Mouse (Mus musculus): ENCODE results near the gene Etfrf1. TPM values are rescaled to one million over a fixed set of nuclear protein-coding genes. Genes with fewer than 3 reads are reported as not detected.
A peak's percentile ranks its signal among the peaks of the same experiment; 100 is the strongest.

Gene Etfrf1
- polyA plus RNA-seq, 1 experiment from 2014 or later: 16.2 TPM

- Histone ChIP-seq H3K36me3 (no peaks in the 10 kb centered on the region), H3K4me2 (no peak overlapping the region), H3K9me3 (replicated peaks) (no peaks in the 10 kb centered on the region), H3K27me3 (no peaks in the 10 kb centered on the region), H3K4me3 (replicated peaks) (no peak overlapping the region), H3K9ac (no peak overlapping the region), H3K27ac (no peak overlapping the region), H3K4me1 (replicated peaks) (no peaks in the 10 kb centered on the region)
- WGBS (ENCODE audit: insufficient replicate concordance): 81% methylated on average over 8 of the region's 8 CpGs
- no peak for DNase-seq
- ATAC-seq (ENCODE audit: low read depth): no peak
These were observed 12.8 kb upstream of the Etfrf1 start for GRCm38 (mm10) chr6:145197949-145198686.

- H3K27ac ChIP-seq: no peak overlapping the region
- H3K27me3 ChIP-seq: no peaks in the 10 kb centered on the region
- DNase-seq: no peak
- no peak for ATAC-seq (ENCODE audit: low read depth)
- H3K4me1 ChIP-seq (replicated peaks): no peaks in the 10 kb centered on the region
- no peak overlapping the region for H3K4me3 ChIP-seq (replicated peaks)
- H3K36me3 ChIP-seq: no peaks in the 10 kb centered on the region
- H3K9ac ChIP-seq: no peak overlapping the region
- no peaks in the 10 kb centered on the region for H3K9me3 ChIP-seq (replicated peaks)
- no peak overlapping the region for H3K4me2 ChIP-seq
- WGBS (ENCODE audit: insufficient replicate concordance): 77% methylated on average over 13 of the region's 13 CpGs
These were observed 8.4 kb upstream of the Etfrf1 start for GRCm38 (mm10) chr6:145202432-145203125.

- H3K4me1 ChIP-seq (replicated peaks): no peaks in the 10 kb centered on the region
- DNase-seq (no peak), ATAC-seq (ENCODE audit: low read depth) (no peak)
- no peak overlapping the region for H3K4me3 ChIP-seq (replicated peaks)
- H3K27ac ChIP-seq: no peak overlapping the region
- WGBS (ENCODE audit: insufficient replicate concordance): 73% methylated on average over 6 of the region's 6 CpGs
- H3K27me3 ChIP-seq: no peaks in the 10 kb centered on the region
- H3K9ac ChIP-seq: no peak overlapping the region
- no peaks in the 10 kb centered on the region for H3K36me3 ChIP-seq
- no peak overlapping the region for H3K4me2 ChIP-seq
- H3K9me3 ChIP-seq (replicated peaks): no peaks in the 10 kb centered on the region
These were observed 6.5 kb upstream of the Etfrf1 start for GRCm38 (mm10) chr6:145204440-145204839.

DNA sequence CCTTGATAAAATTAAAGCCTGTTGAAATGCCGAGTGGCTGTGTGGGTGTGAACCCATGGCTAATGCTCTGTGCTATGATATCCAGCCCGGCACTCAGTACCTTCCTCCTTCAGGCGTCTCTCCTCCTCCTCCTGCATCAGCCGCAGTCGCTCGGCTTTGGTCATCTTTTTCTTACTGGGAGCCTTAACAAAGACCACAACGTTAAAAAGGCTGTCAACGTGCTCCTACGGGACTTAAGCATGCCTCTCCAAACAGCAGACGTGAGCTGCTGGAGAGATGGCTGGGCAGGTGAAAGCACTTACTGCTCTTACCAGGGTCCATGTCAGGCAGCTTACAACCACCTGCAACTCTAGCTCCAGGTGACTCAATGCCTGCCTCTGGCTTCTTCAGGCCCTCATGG lies 5.8 kb upstream of the Etfrf1 start:
- ATAC-seq (ENCODE audit: low read depth) (no peak), DNase-seq (no peak)
- WGBS (ENCODE audit: insufficient replicate concordance): 69% methylated on average over 10 of the region's 10 CpGs
- Histone ChIP-seq H3K4me2 (no peak overlapping the region), H3K4me1 (replicated peaks) (peaks cover 2% of the 10 kb centered on the region), H3K4me3 (replicated peaks) (no peak overlapping the region), H3K9ac (no peak overlapping the region), H3K27me3 (no peaks in the 10 kb centered on the region), H3K36me3 (no peaks in the 10 kb centered on the region), H3K9me3 (replicated peaks) (no peaks in the 10 kb centered on the region), H3K27ac (no peak overlapping the region)

DNA sequence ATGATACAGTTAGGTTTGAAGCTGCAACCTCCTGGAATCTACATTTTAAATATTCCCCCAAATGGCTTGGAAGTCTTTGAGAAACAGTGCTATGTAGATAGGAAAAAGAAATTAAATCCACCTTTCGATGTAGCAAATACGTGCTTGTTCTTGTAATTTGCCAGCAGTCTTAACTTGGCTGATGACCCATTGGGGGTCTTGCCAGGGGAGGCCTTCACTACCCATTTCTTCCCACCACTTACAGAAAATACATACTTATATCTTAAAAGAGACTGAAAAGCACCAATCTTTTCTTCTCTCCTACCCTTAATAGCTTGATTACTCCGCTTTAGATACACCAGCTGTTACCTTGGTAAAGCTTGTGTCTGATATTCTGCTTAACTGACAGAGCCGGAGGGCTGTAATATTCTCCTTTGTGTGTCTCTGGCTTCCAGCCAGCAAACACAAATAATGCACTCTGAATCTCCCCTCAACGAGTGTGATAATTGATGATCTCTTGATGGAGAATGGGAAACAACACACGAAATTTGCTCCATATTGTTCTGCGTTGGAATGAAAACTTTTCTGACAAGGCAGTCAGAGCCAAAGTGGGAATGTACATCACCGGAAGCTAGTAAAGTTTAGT lies 766 bp upstream of the Etfrf1 start:
- Histone ChIP-seq H3K9ac (0 out of 2 replicates have a peak overlapping the region, but pooled peaks have one; percentile 42), H3K36me3 (no peaks in the 10 kb centered on the region), H3K4me2 (peak overlapping the region; percentile 91), H3K27ac (peak overlapping the region; percentile 40; the same call in 1 of the 2 replicates), H3K4me3 (replicated peaks) (peak overlapping the region; percentile 85), H3K27me3 (no peaks in the 10 kb centered on the region), H3K4me1 (replicated peaks) (peaks cover 26% of the 10 kb centered on the region), H3K9me3 (replicated peaks) (no peaks in the 10 kb centered on the region)
- DNase-seq (no peak), ATAC-seq (ENCODE audit: low read depth) (no peak)
- WGBS (ENCODE audit: insufficient replicate concordance): 38% methylated on average over 8 of the region's 8 CpGs

DNA sequence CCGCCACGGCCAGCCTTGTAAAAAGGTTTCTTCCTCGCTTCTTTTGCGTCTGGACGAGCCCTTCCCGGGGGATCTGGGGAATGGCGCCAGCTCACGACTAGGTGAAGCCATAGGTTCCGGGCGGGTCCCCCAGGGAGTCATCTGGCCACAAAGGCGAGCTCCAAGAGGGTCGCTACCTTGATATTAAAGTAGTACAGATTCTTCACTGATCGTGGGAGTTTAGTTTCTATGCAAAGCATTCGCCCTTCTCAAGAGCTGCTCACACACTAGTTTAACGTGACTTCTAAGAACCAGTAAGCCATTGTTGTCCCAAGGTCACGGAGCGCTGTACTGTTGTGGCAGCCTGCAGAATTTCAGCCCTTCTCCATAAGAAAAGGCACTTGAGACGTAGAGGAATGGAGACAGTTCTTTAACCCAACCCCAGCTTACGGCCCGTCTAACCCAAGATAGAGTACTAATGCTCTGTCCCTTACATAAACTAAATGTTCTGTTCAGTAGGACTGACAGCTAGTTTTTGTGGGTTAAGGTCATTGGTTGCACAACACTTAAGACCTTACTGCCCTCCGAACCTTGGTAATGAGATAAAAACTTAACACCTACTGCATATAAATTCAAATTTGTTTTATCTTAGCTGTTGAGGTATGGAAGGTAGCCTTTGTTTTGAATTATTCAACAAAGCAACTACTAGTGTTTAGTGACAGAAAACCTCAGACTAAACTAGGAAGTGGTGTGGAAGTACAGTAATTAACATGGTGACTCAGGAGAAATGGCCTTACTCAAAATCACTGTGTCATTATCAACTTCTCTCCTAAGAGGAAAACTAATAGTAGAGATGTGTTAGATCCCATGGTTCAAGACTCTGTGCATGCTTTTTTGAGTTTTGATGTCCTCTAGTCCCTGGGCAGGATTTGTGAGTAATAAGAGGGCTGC lies 707 bp downstream of the Etfrf1 start:
- Histone ChIP-seq H3K27ac (peak overlapping the region; percentile 88), H3K9me3 (replicated peaks) (no peaks in the 10 kb centered on the region), H3K36me3 (no peaks in the 10 kb centered on the region), H3K4me3 (replicated peaks) (peak overlapping the region; percentile 85), H3K4me2 (peak overlapping the region; percentile 91), H3K9ac (peak overlapping the region; percentile 93), H3K4me1 (replicated peaks) (peaks cover 26% of the 10 kb centered on the region), H3K27me3 (no peaks in the 10 kb centered on the region)
- peak; percentile 14 for DNase-seq
- no peak for ATAC-seq (ENCODE audit: low read depth)
- WGBS (ENCODE audit: insufficient replicate concordance): 1% methylated on average over 21 of the region's 21 CpGs

GRCm38 (mm10) chr6:145213916-145214315 lies 3.0 kb downstream of the Etfrf1 start:
- Histone ChIP-seq H3K4me1 (replicated peaks) (peaks cover 26% of the 10 kb centered on the region), H3K4me2 (no peak overlapping the region), H3K27ac (no peak overlapping the region), H3K4me3 (replicated peaks) (no peak overlapping the region), H3K36me3 (peaks cover 8% of the 10 kb centered on the region), H3K27me3 (no peaks in the 10 kb centered on the region), H3K9me3 (replicated peaks) (no peaks in the 10 kb centered on the region), H3K9ac (no peak overlapping the region)
- ATAC-seq (ENCODE audit: low read depth) (no peak), DNase-seq (no peak)
- WGBS (ENCODE audit: insufficient replicate concordance): 80% methylated on average over 2 of the region's 2 CpGs

GRCm38 (mm10) chr6:145215826-145216225 lies 4.9 kb downstream of the Etfrf1 start:
- H3K27ac ChIP-seq: no peak overlapping the region
- no peak overlapping the region for H3K4me3 ChIP-seq (replicated peaks)
- no peaks in the 10 kb centered on the region for H3K9me3 ChIP-seq (replicated peaks)
- H3K9ac ChIP-seq: no peak overlapping the region
- H3K27me3 ChIP-seq: no peaks in the 10 kb centered on the region
- H3K4me1 ChIP-seq (replicated peaks): peaks cover 18% of the 10 kb centered on the region
- H3K4me2 ChIP-seq: no peak overlapping the region
- DNase-seq (no peak), ATAC-seq (ENCODE audit: low read depth) (no peak)
- 82% methylated on average over 3 of the region's 3 CpGs for WGBS (ENCODE audit: insufficient replicate concordance)
- H3K36me3 ChIP-seq: peaks cover 19% of the 10 kb centered on the region

GRCm38 (mm10) chr6:145224246-145224645 lies 13.3 kb downstream of the Etfrf1 start:
- Histone ChIP-seq H3K9me3 (replicated peaks) (no peaks in the 10 kb centered on the region), H3K9ac (no peak overlapping the region), H3K4me3 (replicated peaks) (no peak overlapping the region), H3K4me1 (replicated peaks) (no peaks in the 10 kb centered on the region), H3K4me2 (no peak overlapping the region), H3K27me3 (no peaks in the 10 kb centered on the region), H3K27ac (no peak overlapping the region), H3K36me3 (peaks cover 34% of the 10 kb centered on the region)
- ATAC-seq (ENCODE audit: low read depth) (no peak), DNase-seq (no peak)
- 87% methylated on average over 6 of the region's 6 CpGs for WGBS (ENCODE audit: insufficient replicate concordance)

- Histone ChIP-seq H3K36me3 (peaks cover 32% of the 10 kb centered on the region), H3K4me1 (replicated peaks) (no peaks in the 10 kb centered on the region), H3K9ac (no peak overlapping the region), H3K27me3 (no peaks in the 10 kb centered on the region), H3K27ac (no peak overlapping the region), H3K4me3 (replicated peaks) (no peak overlapping the region), H3K4me2 (no peak overlapping the region), H3K9me3 (replicated peaks) (no peaks in the 10 kb centered on the region)
- WGBS (ENCODE audit: insufficient replicate concordance): 81% methylated on average over 3 of the region's 3 CpGs
- ATAC-seq (ENCODE audit: low read depth) (no peak), DNase-seq (no peak)
These were observed 15.4 kb downstream of the Etfrf1 start for GRCm38 (mm10) chr6:145226296-145226695.

- 89% methylated on average over 1 of the region's 1 CpGs for WGBS (ENCODE audit: insufficient replicate concordance)
- no peak overlapping the region for H3K4me2 ChIP-seq
These were observed 23.5 kb downstream of the Etfrf1 start for GRCm38 (mm10) chr6:145234391-145234790.

More at GRCm38 (mm10) chr6:145234391-145234790, 23.5 kb downstream of the Etfrf1 start:
- Histone ChIP-seq H3K9ac (no peak overlapping the region), H3K36me3 (peaks cover 43% of the 10 kb centered on the region), H3K27me3 (no peaks in the 10 kb centered on the region), H3K9me3 (replicated peaks) (no peaks in the 10 kb centered on the region), H3K4me1 (replicated peaks) (0 out of 2 replicates have a peak, but pooled peaks cover 4% of the 10 kb centered on the region), H3K4me3 (replicated peaks) (no peak overlapping the region), H3K27ac (no peak overlapping the region)
- no peak for DNase-seq
- ATAC-seq (ENCODE audit: low read depth): no peak
